Mouse (Mus musculus) CH12.LX (cell line): Measurements from ENCODE around the gene Baz1b. TPM values are rescaled to one million over a fixed set of nuclear protein-coding genes. Genes with fewer than 3 reads are reported as not detected.

Source experiments
- DNase-seq: peaks from one replicate; pipeline ENCODE4 v3.0.0-alpha.2; 2013; ENCODE audit errors: extremely low read depth
- H3K27ac ChIP-seq: 2 replicates; pipeline ENCODE4 v1.5.1; 2012; ENCODE audit warnings: low read depth, mild to moderate bottlenecking, control low read depth, moderate library complexity; ENCODE audit not compliant: insufficient read depth
- H3K27me3 ChIP-seq: replicated peaks from 2 replicates; pipeline ENCODE3; 2012; ENCODE audit warnings: inconsistent platforms
- H3K36me3 ChIP-seq, 2 experiments: replicated peaks in 1 of 2; 2 replicates each; pipeline versions ENCODE3 to v1.6.1; 2012; ENCODE audit warnings: inconsistent platforms in 1 of 2, low read length in 1 of 2, mild to moderate bottlenecking in 1 of 2, mixed read lengths in 1 of 2, moderate library complexity in 1 of 2; ENCODE audit not compliant: control insufficient read depth in 1 of 2, insufficient read depth in 1 of 2
- H3K4me1 ChIP-seq, 2 experiments: 2 replicates each; pipeline ENCODE4 v1.6.1; 2012; ENCODE audit warnings: inconsistent platforms in 1 of 2, moderate library complexity in 1 of 2; ENCODE audit not compliant: insufficient read depth in 2 of 2, control insufficient read depth in 1 of 2
- H3K4me2 ChIP-seq: 2 replicates; pipeline ENCODE4 v1.6.1; 2012; ENCODE audit warnings: low read depth, mild to moderate bottlenecking, control low read depth; ENCODE audit not compliant: poor library complexity, insufficient read depth, severe bottlenecking
- H3K4me3 ChIP-seq, 3 experiments: fragments of 150-350 bp in 1 of 3; sonication (generic) in 1 of 3; replicated peaks in 1 of 3; 2 replicates each; pipeline versions ENCODE3 to v1.5.1; 2011 to 2012; ENCODE audit warnings: low read depth in 2 of 3, low read length in 2 of 3, mild to moderate bottlenecking in 2 of 3, moderate library complexity in 2 of 3, control low read depth in 1 of 3, improper control_type of control experiment in 1 of 3, inconsistent platforms in 1 of 3, mixed read lengths in 1 of 3; ENCODE audit not compliant: poor library complexity in 1 of 3
- H3K79me2 ChIP-seq: replicated peaks from 2 replicates; pipeline ENCODE4 v1.6.1; 2012; ENCODE audit warnings: mild to moderate bottlenecking, moderate library complexity; ENCODE audit not compliant: control insufficient read depth, poor library complexity, insufficient read depth, severe bottlenecking; ENCODE audit errors: extremely low read depth
- H3K9ac ChIP-seq: 2 replicates; pipeline ENCODE4 v1.6.1; 2012; ENCODE audit warnings: low read depth, mild to moderate bottlenecking, control low read depth, moderate library complexity; ENCODE audit not compliant: insufficient read depth
- H3K9me3 ChIP-seq: replicated peaks from 2 replicates; pipeline ENCODE3; 2012; ENCODE audit warnings: low read length, inconsistent platforms, mixed read lengths
- CHD2 ChIP-seq: IDR thresholded peaks from 2 replicates; pipeline ENCODE4 v1.6.1; 2011; ENCODE audit warnings: low read length, improper control_type of control experiment
- CTCF ChIP-seq, 2 experiments: IDR thresholded peaks in 1 of 2; conservative IDR thresholded peaks in 1 of 2; 2 replicates each; pipeline ENCODE4 v1.5.1; 2011 to 2012; ENCODE audit warnings: low read depth in 2 of 2, low read length in 2 of 2, improper control_type of control experiment in 1 of 2, inconsistent platforms in 1 of 2, mild to moderate bottlenecking in 1 of 2, moderate library complexity in 1 of 2
- GABPA ChIP-seq: IDR thresholded peaks from 2 replicates; pipeline ENCODE4 v1.6.1; 2012; ENCODE audit warnings: low read depth, low read length, improper control_type of control experiment, inconsistent platforms; ENCODE audit not compliant: insufficient replicate concordance
- HCFC1 ChIP-seq: IDR thresholded peaks from 2 replicates; pipeline ENCODE4 v1.6.1; 2012; ENCODE audit warnings: low read depth, mild to moderate bottlenecking, inconsistent platforms, low read length, improper control_type of control experiment
- IRF4 ChIP-seq: IDR thresholded peaks from 2 replicates; pipeline ENCODE4 v1.6.1; 2014; ENCODE audit warnings: low read depth, mild to moderate bottlenecking, inconsistent platforms, low read length, improper control_type of control experiment
- JUND ChIP-seq: conservative IDR thresholded peaks from 2 replicates; pipeline ENCODE4 v1.6.1; 2011; ENCODE audit warnings: low read depth, low read length, improper control_type of control experiment
- KAT2A ChIP-seq: IDR thresholded peaks from 2 replicates; pipeline ENCODE4 v1.6.1; 2012; ENCODE audit warnings: low read length, improper control_type of control experiment, inconsistent platforms; ENCODE audit not compliant: insufficient replicate concordance
- MAX ChIP-seq: IDR thresholded peaks from 2 replicates; pipeline ENCODE4 v1.6.1; 2011; ENCODE audit warnings: low read length, improper control_type of control experiment
- MAZ ChIP-seq: IDR thresholded peaks from 2 replicates; pipeline ENCODE4 v1.6.1; 2012; ENCODE audit warnings: low read depth, mild to moderate bottlenecking, inconsistent platforms, low read length, improper control_type of control experiment, moderate library complexity
- MEF2A ChIP-seq: IDR thresholded peaks from 2 replicates; pipeline ENCODE4 v1.6.1; 2014; ENCODE audit warnings: low read depth, mild to moderate bottlenecking, inconsistent platforms, low read length, improper control_type of control experiment, borderline replicate concordance
- MYC ChIP-seq: IDR thresholded peaks from 2 replicates; pipeline ENCODE4 v1.6.1; 2011; ENCODE audit warnings: low read depth, mild to moderate bottlenecking, improper control_type of control experiment, low read length
- NRF1 ChIP-seq: IDR thresholded peaks from 2 replicates; pipeline ENCODE4 v1.6.1; 2014; ENCODE audit warnings: low read depth, mild to moderate bottlenecking, inconsistent platforms, low read length, improper control_type of control experiment, moderate library complexity
- POLR2AphosphoS2 ChIP-seq: IDR thresholded peaks from 2 replicates; pipeline ENCODE4 v1.6.1; 2011; ENCODE audit warnings: low read depth, low read length, improper control_type of control experiment
- RAD21 ChIP-seq: IDR thresholded peaks from 2 replicates; pipeline ENCODE4 v1.6.1; 2011; ENCODE audit warnings: low read depth, mild to moderate bottlenecking, low read length, improper control_type of control experiment, moderate library complexity
- RCOR1 ChIP-seq: conservative IDR thresholded peaks from 2 replicates; pipeline ENCODE4 v1.6.1; 2012; ENCODE audit warnings: low read depth, mild to moderate bottlenecking, inconsistent platforms, low read length, improper control_type of control experiment
- SMC3 ChIP-seq: IDR thresholded peaks from 2 replicates; pipeline ENCODE4 v1.6.1; 2011; ENCODE audit warnings: low read depth, low read length, improper control_type of control experiment
- TBP ChIP-seq: conservative IDR thresholded peaks from 2 replicates; pipeline ENCODE4 v1.6.1; 2011; ENCODE audit warnings: low read depth, low read length, improper control_type of control experiment
- TCF12 ChIP-seq: IDR thresholded peaks from 2 replicates; pipeline ENCODE4 v1.6.1; 2014; ENCODE audit warnings: low read depth, mild to moderate bottlenecking, inconsistent platforms, low read length, improper control_type of control experiment
- USF1 ChIP-seq: IDR thresholded peaks from 2 replicates; pipeline ENCODE4 v1.6.1; 2014; ENCODE audit warnings: low read depth, mild to moderate bottlenecking, inconsistent platforms, low read length, improper control_type of control experiment
- USF2 ChIP-seq: conservative IDR thresholded peaks from 2 replicates; pipeline ENCODE4 v1.6.1; 2011; ENCODE audit warnings: low read depth, low read length, improper control_type of control experiment
- ZKSCAN1 ChIP-seq: IDR thresholded peaks from 2 replicates; pipeline ENCODE4 v1.6.1; 2012; ENCODE audit warnings: low read depth, inconsistent platforms, low read length, improper control_type of control experiment, borderline replicate concordance
- ZMIZ1 ChIP-seq: IDR thresholded peaks from 2 replicates; pipeline ENCODE4 v1.6.1; 2012; ENCODE audit warnings: low read depth, mild to moderate bottlenecking, inconsistent platforms, low read length, improper control_type of control experiment
- ZNF384 ChIP-seq: IDR thresholded peaks from 2 replicates; pipeline ENCODE4 v1.6.1; 2012; ENCODE audit warnings: low read depth, low read length, improper control_type of control experiment, inconsistent platforms
- dilution Hi-C: fragments of 300-500 bp; cut with MboI; formaldehyde crosslinking; loops from 2 replicates; pipeline ENCODE4 v1.14.3; 2020; ENCODE audit warnings: low sequenced_read_pairs; ENCODE audit not compliant: extremely low pct_unique_long_range_greater_than_20kb, extremely low pct_ligation_motif_present
- in situ Hi-C: fragments of 300-500 bp; cut with MboI; formaldehyde crosslinking; loops from 3 replicates; pipeline ENCODE4 v1.14.3; 2019; ENCODE audit warnings: low sequenced_read_pairs, low pct_ligation_motif_present, low pct_unique_long_range_greater_than_20kb, mixed read lengths
- polyA plus RNA-seq: library from polyadenylated mRNA; unstranded; fragments of >175 nt; gene quantifications from 2 replicates; pipeline ENCODE4 v1.2.1, GENCODE M21; 2012; ENCODE audit warnings: low read depth; ENCODE audit not compliant: insufficient read length
- total RNA-seq, 2 experiments: library from RNA; depleted of rRNA; stranded (reverse); fragments of 300-350 nt in 1 of 2; fragments of >200 nt in 1 of 2; gene quantifications; 2 replicates each; pipeline ENCODE4 v1.2.3; 2012 to 2014

Baz1b gene
- total and polyA plus RNA-seq, 3 experiments, result 53.3 to 85.4 (median 60.0) TPM

- no peak for TF ChIP-seq RAD21
- no peak for TF ChIP-seq JUND
- TF ChIP-seq USF2, result no peak
- no peak for TF ChIP-seq USF1
- TF ChIP-seq SMC3, result no peak
- no peak for TF ChIP-seq TBP
- TF ChIP-seq NRF1, result no peak
- TF ChIP-seq MAZ, result no peak
- DNase-seq, result no peak
- Histone ChIP-seq H3K27ac (no peak overlapping the region), H3K36me3 (peaks cover 0 to 19% of the 10 kb centered on the region in 2 experiments), H3K9ac (no peak overlapping the region), H3K27me3 (peaks cover 2% of the 10 kb centered on the region), H3K79me2 (no peaks in the 10 kb centered on the region), H3K4me1 (no peaks in the 10 kb centered on the region), H3K4me2 (no peak overlapping the region), H3K4me3 (no peak overlapping the region), H3K9me3 (peaks cover 35% of the 10 kb centered on the region)
- in situ Hi-C loops (no loop called here), dilution Hi-C loops (no loop called here)
Measured at GRCm38 (mm10) chr5:135253741-135254401, 66.8 kb downstream of the Baz1b start.

- H3K36me3 ChIP-seq, result no peaks in the 10 kb centered on the region
- no peak for DNase-seq
- H3K27me3 ChIP-seq, result peaks cover 6% of the 10 kb centered on the region
- peaks cover 13% of the 10 kb centered on the region for H3K9me3 ChIP-seq
- H3K27ac ChIP-seq, result no peak overlapping the region
- H3K79me2 ChIP-seq, result no peaks in the 10 kb centered on the region
- dilution Hi-C loops, result no loop called here
- H3K4me1 ChIP-seq, result no peaks in the 10 kb centered on the region
- TF ChIP-seq ZKSCAN1, result no peak
- no peak for TF ChIP-seq IRF4
- no peak for TF ChIP-seq TCF12
- no peak for TF ChIP-seq CHD2
- TF ChIP-seq CTCF (conservative IDR thresholded peaks at IDR 0.05 in 1 of 2, IDR thresholded peaks at IDR 0.05 in 1 of 2; ENCODE audit: low read depth in 2 of 2, low read length in 2 of 2), result no peak
- TF ChIP-seq TBP, result no peak
- TF ChIP-seq JUND, result no peak
- TF ChIP-seq ZNF384, result no peak
- no peak for TF ChIP-seq ZMIZ1
- TF ChIP-seq MYC, result no peak
- TF ChIP-seq GABPA, result no peak
- no peak for TF ChIP-seq USF2
- no peak for TF ChIP-seq HCFC1
- no peak for TF ChIP-seq MEF2A
- TF ChIP-seq RCOR1, result no peak
- no peak for TF ChIP-seq KAT2A
- TF ChIP-seq POLR2AphosphoS2, result no peak
- no peak for TF ChIP-seq RAD21
- no peak for TF ChIP-seq MAX
- no peak for TF ChIP-seq USF1
- no peak overlapping the region for H3K4me3 ChIP-seq
- no peak overlapping the region for H3K9ac ChIP-seq
- in situ Hi-C loops, result no loop called here
- no peak overlapping the region for H3K4me2 ChIP-seq
Measured at GRCm38 (mm10) chr5:135256166-135256565, 69.1 kb downstream of the Baz1b start.
